Mouse (Mus musculus) brain, adult 2 months (tissue): ENCODE data around the gene Foxp4.
A peak's percentile ranks its signal among the peaks of the same experiment; 100 is the strongest.

Experiments used
- DNase-seq: peaks from one replicate; pipeline ENCODE4 v3.0.0; 2011; ENCODE audit warnings: low read depth, low spot score

Gene Foxp4

DNA sequence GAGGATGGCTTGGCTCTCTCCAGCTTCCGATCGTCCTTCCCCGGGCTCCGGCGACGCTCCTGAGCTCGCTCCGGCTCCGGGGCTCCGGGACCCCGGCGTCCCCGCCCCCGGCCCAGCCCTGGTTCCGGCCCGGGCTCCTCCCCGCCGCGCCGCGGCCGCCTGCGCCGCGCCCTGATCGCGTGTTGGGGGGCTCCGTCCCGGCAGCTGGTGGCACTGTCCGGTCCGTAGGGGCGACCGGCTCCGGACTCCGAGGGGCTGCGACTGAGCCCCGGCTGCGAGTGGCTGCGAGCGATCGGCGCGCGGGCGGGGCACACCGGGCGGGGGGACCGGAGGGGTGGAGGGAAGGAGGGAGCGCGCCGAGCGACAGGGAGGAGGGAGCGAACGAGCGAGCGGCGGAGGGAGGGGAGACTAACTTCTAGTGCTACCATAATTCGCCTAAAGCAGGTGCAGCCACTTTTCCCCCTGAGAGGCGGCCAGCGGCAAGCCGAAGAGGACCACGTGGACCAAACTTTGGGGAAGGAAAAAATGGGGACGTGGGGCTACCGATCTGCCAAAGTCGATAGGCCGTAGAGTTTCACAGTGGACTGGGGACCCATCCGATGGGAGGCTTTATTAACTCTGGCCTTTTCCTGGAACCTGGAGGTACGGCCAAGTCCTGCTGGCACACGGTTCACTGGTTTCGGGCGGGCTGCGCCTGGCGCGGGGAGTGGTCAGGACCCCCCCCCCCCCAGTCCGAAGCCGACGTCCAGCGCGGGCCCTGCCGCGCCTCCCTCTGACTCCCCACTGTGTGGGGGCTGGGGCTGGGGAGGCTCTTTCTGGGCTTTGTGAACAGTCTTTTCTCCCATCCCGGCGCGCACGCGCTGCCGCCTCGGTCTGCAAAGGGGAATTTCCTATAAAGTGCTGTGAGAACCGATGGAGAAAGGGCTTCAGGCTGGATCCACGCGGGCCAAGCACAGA is at the start of gene Foxp4:
TSS of gene Foxp4 (minus strand) at position 263 of the 957 bp plus-strand sequence.
- DNase-seq: peak; percentile 92

DNA sequence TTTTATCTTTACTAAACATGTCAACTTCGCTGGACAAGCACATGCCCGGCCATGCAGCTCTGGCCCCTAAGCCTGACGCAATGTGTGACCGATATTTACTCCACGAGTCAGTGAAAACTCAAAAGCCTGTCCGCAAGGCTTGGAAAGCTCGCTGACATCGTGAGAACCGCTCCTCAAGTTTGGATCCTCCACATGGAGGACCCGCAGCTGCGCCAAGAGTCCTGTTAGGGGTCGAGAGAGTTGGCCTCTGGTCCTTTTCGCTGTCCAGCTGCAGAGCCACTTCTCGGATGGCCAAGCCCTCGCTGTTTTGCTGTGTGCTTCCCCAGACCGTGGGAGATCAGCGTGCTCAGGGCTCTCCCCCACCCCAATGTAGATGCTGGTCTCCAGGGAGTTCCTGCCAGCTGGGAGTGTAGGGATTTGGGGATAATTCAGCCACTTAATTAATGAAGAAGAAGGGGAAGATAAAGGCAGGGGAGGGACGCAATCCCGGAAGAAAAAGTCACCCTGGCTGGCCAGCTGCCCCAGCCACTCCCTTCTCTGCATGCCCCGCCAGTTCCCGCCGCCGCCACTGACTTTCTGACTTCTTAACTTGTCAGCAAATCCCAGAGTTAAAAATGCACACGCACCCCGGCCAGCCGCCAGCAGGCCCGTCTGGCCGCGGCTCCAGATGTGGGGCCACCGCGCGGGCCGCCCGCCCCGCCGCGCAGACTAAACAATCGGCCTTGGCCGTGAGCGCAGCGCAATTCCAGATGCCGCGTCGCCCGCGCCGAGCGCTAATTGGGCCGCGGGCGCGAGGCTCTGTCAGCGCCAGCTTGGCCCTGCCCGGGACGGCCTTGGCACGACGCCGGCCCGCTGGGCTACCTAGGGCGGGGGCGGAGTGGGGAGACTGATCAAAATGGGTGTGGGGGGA is 49.4 kb upstream of the Foxp4 start:
- peak; percentile 41 for DNase-seq

DNA sequence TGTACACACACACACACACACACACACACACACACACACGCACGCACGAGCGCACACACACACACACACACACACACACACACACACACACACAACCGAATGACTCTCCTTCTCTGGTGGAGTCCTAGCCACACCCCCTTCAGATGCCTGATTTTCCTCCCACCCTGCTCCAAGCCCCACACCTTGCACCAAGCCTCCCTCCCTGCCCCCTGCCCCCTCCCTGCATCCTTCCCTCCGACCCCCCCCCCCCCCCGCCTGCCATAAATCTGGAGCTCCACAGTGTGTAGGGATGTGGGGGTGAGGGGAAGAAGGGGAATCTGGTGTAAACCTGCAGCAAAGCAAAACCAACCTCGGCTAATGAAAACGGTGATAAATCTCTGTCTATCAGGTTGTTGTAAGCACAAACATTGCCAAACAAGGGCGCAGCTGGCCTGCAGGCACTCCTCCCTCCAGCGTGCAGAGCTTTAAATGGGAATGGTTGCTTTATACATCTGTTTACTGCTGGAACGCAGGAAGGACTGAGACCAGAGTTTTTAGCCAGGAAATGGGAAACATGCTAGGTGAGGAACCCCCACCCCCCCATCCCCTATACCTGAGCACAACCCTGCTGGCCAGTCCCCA is 41.5 kb upstream of the Foxp4 start:
- DNase-seq: no peak

DNA sequence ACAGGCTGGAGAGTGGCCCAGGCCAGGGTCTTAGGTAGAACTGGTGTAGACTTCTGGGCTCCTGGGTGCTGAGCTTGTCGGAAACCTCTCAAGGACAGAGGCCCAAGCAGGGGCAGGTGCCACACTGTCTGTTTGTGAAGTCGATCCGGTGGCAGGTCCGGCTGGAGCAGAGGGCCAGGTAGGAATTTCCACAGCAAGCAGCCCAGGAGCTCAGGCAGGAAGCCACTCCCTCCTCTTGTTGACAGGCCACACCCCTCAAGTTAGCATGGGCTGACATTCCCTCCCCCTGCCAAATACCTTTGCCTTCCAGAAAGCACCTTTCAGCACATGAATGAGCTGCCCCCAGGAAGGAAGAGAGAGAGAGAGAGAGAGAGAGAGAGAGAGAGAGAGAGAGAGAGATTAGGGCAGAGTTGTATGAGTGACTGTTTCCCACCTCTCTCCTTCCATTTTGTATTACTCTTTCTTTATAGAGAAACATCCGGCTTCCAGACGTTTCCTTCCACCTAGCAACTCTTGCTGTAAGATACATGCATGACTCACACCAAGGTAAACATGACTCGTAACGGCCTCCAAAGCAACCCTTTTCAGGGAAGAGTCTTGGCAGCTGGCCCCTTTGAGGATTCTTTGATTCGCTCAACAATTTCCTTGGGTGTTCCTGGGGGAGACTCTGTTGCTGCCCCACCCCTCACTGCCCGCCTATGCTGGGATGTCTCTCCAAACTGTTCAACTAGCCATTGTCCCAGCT is 33.8 kb upstream of the Foxp4 start:
- no peak for DNase-seq

DNA sequence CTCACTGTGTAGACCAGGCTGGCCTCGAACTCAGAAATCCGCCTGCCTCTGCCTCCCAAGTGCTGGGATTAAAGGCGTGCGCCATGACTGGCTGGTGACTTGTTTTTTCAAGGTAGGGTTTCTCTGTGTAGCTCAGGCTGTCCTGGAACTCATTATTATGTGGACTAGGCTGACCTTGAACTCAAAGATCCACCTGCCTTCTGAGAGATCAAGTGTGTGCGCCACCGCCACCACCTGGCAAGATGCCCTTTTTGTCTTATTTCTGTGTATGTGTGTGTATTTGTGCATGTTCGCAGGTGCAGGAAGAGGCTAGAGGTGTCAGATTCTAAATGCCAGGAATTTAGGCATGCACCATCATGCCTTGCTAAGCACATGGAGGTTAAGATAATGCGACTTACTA is 32.0 kb upstream of the Foxp4 start:
- DNase-seq: no peak

DNA sequence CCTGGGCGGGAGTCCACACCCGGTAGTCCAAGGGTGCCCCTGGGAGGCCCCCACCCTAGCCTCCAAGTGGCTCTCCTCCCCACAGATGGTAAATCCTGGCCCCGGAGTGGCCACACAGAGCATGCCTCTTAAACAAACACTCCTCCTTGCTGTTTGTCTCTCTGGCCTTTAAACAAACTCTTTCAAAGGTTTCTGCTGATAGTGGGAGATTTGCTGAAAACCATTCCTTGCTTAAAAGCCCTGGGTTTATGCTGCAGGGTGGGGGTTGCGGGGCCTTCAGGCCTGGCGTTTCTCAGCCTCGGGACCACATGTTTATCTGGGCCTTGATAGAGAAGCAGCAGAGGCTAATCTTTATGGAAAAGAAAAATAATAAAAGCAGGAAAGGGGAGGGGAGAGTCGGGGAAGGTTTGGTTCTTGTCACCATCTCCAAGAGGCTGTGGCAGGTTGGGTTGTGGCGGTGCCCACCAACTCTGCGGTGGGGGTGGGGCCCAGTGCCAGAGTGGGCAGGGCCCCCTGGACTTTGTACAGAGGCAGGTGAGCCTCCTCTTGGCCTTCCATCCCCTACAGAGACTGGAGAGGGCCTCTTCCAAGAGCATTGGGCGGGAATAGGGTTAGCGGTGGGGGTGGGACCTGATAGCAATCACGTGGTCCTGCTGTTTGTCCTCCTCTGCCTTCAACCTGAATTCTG is 30.8 kb upstream of the Foxp4 start:
- no peak for DNase-seq

DNA sequence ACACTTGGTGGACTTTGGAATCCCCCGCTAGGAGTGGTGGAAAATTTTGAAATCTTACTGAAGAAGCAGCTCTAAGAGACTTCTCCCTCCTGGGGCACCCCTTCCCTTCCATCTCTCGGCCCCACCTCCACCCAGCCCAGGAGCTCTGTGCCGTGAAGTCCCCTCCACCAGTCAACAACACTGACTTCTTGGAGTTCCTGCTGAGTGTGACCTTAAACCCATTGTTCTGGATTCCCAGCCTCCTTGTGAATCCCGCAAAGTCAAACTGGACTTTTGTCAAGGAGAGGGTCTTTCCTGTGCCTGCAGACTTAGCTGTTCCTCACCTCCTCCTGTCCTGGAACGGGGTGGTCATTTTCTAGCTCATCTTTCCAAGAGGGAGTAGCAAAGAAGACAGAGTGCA is 28.8 kb upstream of the Foxp4 start:
- no peak for DNase-seq

DNA sequence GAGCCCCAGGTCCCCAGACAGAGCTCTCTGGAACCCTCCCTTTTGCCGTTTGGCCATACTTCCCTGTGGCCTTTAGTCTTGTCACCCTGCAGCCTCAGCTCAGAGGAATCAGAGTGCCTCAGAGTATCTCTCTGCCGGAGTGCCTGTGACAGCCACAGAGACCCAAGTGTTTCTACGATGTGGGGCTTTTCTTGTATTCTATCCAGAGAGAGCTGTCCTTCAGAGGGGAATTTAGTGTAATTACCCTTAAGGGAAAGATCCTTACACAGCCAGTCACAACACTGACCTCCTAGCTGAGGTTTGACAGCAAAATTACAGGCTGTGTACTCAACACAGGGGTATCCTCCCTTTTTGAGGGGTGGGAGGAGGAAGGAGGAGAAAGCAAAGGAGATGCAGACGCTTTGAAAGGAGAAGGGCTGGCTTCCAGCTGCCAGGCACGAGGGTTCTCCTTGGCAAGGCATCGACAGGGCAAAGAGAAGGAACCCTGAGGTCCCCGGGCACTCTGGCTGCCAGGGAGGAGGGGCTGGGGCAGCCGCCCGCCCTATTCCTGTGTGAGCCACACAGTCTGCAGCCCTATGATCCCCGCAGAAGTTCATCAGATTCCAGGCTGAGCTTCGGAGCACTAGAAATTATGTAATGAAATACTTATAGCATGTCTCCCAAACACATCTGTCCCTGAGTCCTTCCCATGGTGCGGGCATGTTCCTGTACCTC is 28.1 kb upstream of the Foxp4 start:
- DNase-seq: no peak

DNA sequence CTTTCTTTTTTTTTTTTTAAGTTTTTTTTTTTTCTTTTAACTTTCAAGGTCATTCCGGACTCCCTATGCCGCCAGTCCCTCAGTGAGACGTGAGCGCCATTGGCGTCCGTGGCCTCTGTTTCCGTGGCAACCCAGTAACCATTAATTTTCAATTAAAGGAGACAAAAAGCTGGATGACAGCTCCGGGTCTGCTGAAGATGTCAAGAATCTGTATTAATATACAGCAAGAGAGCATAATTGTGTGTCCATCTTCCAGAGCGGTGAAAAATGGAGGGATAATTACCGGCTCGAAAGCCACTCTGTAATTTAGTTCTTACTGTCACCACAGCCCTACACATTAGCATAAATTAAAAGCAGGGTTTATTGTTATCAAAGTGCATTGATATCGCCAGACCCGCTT is 27.0 kb upstream of the Foxp4 start:
- no peak for DNase-seq

DNA sequence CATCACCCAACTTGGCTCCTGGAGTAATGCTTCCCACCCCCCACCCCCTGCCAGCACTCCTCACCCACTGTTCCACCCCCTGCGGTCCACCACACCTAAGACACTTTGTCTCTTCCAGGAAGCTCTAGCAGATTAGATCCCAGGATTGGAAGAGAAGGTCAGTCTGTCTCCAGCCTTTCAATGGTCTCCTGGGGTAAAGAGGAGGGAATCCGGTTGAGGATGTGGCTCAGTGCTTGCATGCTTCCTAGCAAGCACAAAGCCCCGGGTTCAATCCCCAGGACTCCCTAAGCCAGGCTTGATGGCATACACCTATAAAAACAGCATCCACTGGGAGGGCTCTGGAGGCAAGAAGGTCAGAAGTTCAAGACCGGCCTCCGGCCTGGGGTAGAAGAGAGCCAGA is 26.4 kb upstream of the Foxp4 start:
- DNase-seq: no peak

DNA sequence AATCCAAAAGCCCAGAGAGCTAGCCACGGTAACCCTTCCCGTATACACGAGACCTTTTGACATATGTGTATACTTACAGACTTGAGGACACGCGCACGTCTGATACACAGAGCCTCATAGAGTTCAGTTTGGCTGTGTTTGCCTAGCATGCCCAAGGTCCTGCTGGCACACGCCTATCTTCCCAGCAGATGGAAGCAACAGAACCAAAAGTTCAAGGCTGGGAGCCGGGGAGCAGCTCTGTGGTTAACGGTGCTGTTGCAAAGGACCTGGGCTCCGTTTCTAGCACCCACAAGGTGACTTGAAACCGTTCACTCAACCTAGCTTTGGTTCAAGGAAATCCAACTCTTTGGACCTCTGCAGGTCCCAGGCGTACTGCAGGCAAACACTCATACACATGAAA is 25.0 kb upstream of the Foxp4 start:
- DNase-seq: no peak

DNA sequence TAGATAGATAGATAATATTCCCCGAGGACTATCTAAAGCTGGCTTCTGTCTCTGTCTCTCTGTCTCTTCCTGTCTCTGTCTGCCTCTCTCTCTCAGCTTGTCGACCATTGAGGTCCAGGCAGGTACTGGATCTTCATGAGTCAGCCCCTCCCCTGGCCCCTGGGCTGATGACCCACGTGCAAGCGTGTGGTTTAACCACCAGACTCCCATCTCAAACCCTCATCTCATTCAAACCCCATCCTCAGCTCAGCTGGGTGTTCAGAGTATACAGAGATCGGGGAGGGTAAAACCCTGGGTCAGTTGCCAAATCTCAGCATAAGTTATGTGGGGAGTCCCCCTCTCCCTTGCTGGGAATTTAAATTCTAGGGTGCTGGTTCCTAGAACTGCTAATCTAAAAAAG is 24.3 kb upstream of the Foxp4 start:
- DNase-seq: no peak

DNA sequence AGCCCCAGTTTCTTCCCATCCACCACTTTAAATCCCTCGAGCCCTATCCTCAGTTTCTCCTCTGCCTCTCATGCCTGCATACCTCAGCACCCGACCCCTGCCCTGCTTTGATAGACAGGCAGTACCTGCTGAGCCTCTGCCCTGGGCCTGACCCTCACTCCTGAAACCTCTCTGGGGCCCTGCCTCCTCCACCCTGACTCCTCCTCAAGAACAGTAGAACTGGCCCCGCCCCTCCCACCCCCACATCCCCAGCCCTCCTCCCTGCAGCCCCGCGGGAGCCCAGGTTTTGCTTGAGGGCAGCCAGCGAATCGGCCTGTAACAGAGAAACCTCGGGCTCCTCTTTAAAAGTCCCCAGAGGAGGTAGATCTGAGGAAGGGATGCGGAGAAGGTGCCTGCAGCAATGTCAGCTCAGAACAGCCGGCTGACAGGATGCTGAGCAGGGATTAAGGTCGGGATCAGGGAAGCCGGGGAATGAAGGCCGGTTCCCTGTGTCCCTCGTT is 22.5 kb upstream of the Foxp4 start:
- no peak for DNase-seq

DNA sequence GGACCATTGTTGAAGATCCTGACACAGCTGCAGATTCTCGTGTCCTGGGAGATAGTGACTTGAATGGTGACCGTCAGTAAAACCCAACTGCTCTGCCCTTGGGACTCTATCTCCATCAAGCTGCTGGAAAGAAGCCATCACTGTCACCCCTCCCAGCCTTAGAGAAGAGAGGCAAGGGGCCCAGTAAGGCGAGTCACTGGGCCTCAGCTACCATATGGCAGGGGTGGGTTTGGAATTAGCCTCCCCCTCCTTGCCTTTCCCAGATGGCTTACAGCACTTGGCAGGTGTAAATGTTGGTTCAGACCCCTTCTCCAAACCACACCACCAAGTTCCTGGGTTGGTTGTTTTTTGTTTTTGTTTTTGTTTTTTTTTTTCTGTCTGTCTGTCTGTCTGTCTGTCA is 21.7 kb upstream of the Foxp4 start:
- DNase-seq: no peak

DNA sequence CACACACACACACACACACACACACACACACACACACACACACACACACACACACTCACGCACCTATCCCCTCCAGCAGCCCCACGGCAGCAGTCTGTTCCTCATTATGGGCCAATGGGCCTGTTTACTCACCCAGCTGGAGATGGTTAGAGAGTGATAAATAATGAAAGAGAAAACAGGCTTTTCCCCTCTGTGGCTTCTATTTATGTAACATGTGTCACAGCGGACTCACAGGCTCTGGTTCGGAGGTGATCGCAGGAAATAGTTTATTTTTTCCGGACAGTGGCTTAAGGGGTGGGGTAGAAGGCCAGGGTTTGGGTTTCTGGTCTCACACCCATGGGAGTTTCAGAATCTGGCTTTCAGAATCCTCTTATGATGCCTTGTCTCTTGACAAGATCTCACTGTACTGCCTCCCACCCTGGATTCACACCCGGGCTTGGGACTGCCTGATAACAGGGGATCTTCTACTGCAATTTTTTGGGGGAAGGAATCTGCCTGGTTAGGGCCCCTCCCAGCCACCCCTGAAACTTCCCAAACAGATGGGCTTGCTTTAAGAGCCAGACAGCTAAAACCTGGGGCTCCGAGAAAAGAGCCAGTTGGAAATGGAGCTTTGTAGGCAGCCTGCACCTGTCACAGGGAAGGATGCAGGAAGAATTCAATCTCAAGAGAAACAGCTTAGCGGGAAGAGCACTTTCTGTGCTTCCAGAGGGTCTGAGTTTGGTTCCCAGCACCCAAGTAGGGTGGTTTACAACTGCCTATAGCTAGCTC is 18.8 kb upstream of the Foxp4 start:
- peak; percentile 42 for DNase-seq

DNA sequence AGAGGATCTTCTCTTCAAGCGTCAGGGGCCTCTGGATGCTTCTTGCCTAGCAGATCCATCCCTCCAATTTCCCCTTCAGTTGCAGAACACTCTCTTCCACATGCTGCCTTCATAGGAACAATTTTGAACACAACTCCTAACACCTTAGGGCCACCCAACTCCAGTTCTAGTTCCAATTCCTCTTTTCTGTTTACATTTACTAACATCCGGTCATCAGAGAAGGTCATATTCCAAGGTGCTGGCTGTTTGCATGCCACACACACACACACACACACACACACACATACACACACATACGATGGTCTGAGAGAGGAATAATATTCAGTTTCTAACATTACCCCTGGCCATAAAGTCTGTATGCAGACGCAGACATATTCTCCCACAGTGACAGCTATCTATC is 17.6 kb upstream of the Foxp4 start:
- no peak for DNase-seq

DNA sequence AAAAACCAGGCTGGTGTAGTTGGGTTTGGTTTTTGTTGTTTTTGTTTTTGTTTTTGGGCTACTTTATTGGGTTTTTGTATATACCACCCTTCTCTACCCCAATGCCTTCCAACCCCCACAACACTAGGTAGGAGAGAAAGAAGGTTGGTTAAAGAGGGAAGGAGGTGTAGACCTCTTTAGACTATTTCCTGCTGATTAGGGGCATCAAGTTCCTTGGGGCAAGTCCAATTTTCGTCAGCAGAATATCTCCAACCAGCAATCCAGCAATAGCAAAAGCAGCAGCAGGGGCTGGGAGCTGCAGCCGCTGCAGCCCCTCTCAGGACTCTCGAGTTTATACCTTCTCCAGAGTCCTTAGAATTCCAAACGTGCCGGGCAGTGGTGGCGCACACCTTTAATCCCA is 14.4 kb upstream of the Foxp4 start:
- DNase-seq: no peak

DNA sequence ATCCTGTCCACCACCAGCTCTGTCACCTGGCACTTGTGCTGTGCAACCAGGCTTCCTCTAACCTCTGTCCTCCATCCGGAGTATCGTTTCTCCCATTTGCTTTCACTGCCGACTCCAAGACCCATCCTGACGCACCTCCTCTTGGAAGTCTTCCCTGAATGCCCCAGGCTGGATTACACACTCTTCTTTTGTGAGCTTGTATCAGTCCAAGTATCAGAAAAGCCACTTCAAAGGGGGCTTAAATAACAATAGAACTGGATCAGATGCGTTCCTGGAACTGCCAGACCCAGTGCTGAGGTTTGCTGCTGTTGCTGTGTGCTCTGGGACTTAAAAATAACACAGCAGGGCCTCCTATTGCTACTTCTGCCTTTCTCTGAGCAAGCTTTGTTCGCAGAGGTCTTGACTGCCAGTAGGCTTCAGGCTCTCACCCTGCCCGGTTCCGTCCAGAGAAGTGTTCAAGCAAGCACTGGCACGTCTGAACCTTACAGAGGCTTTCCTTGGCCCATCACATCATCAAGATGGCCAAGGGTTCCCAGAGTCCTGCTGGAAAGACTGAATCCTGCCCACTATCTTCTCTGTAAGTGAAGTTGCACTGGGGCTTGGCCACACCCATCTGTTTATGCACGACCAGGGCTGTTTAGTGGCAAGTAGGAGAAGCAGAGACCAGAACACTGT is 13.6 kb upstream of the Foxp4 start:
- DNase-seq: no peak

DNA sequence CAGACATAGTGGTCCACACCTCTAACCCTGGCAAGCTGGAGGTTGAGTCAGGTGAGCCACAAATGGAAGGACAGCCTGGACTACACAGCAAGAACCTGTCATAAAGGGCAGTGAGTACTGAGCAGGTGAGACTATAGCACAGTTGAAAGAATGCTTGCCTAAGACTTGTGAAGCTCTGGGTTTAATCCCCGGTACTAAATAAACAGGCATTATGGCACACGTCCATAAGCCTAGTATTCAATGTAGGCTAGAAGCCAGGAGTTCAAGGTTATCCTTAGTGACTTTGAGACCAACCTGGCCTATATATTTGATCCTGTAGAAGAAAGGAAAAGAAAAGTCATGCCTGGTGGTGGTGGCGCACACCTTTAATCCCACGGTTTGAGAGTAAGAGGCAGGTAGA is 12.1 kb upstream of the Foxp4 start:
- DNase-seq: no peak
